Mouse (Mus musculus) erythroid progenitor cell, adult 5-6 weeks (primary cell): ENCODE data around the gene Slc6a20a. TPM values are rescaled to one million over a fixed set of nuclear protein-coding genes. Genes with fewer than 3 reads are reported as not detected.
A peak's percentile ranks its signal among the peaks of the same experiment; 100 is the strongest.
"Not testable (repeated sequence)": the region's sequence is repeated elsewhere in the genome, so short reads cannot be mapped to it uniquely, and the experiment has no call there.

Experiments used
- ATAC-seq: replicated peaks from 2 replicates; pipeline ENCODE4 v1.8.0; 2016; ENCODE audit warnings: moderate number of reproducible peaks, mild to moderate bottlenecking, moderate TSS enrichment, inconsistent platforms; ENCODE audit not compliant: poor library complexity, low FRiP score, severe bottlenecking
- total RNA-seq, 2 experiments: library from RNA; stranded (forward) in 1 of 2; stranded (reverse) in 1 of 2; fragments of 150-400 nt in 1 of 2; fragments of 186-747, 209-891 nt in 1 of 2; gene quantifications; 2 replicates each; pipeline versions ENCODE4 v1.2.3 to v1.2.4; 2015 to 2017; ENCODE audit warnings: low replicate concordance in 2 of 2

Slc6a20a gene
- total RNA-seq (2015; ENCODE audit: low replicate concordance), result 133 and 154 TPM in 2 replicates
- 73.2 and 116 TPM in 2 replicates for total RNA-seq (2017; ENCODE audit: low replicate concordance)

- peak; percentile 93 for ATAC-seq
These were observed at the start of gene Slc6a20a, which contains the start of gene Ccr9 for GRCm38 (mm10) chr9:123678327-123679105. TSS of gene Slc6a20a (minus strand) at chr9:123678885. TSS of gene Ccr9 (plus strand) at chr9:123678439.

- ATAC-seq, result no peak
These were observed 44.2 kb upstream of the Slc6a20a start for GRCm38 (mm10) chr9:123722737-123723493.

DNA sequence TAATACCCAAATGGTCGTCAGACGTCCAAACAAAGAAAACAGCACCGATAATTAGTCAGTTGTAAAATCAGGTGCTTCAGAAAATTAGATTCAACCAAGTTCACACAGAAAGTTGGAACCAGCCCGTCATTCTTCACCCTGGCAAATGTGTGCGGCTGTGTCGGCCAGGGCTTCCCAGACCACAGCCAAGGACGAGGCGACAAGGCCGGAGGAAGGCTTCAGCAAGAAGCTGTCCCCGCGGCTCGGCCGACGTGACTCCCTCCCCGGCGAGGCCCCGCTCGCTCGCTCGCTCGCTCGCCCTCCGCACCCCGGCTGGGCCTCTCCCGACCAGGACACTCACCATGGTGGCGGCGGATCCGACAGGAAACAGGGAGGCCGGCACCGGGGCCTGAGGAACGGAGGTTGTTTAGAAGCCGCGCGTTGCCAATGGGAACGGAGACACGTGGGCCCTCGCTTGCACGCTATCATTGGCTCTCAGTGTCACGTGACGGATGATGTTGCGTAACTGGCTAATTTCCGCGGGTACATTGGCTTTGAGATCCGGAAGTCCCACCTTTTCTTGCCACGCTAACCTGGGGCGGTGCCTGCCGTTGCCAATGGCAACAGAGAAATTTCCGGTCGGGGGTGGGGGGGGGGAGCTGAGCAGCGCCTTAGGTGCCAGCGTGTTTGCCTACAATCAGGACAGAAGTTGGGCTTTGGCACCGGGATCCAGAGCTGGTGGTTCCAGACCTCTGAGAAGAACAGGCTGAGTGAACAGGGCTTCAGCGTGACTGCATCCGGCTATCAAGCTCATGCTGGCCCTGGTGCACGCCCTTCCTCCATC lies 38.7 kb upstream of the Slc6a20a start, which contains the start of gene Lztfl1:
TSS of gene Lztfl1 (minus strand) at position 512 of the 823 bp plus-strand sequence.
- ATAC-seq, result peak; percentile 99

- no peak for ATAC-seq
These were observed 37.6 kb upstream of the Slc6a20a start for GRCm38 (mm10) chr9:123716301-123716700.

DNA sequence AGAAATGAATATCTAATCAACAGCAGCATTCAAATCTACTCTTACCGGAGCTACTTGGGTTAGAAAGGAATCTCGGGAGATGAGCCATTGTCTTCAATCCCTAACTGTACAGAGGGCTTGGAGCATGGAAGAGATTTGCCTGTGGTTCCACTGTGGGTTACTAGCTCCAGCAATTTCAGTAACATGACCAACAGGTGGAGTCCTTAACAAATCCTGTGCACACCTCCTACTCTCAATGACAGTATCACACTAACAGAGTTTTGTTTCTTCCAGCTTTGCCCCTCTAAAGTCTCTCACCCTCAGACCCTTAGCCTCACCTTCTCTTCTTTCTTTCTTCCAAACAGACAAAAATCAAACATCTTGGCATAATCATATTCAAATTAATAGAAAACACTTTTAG lies 34.4 kb upstream of the Slc6a20a start:
- ATAC-seq, result no peak

DNA sequence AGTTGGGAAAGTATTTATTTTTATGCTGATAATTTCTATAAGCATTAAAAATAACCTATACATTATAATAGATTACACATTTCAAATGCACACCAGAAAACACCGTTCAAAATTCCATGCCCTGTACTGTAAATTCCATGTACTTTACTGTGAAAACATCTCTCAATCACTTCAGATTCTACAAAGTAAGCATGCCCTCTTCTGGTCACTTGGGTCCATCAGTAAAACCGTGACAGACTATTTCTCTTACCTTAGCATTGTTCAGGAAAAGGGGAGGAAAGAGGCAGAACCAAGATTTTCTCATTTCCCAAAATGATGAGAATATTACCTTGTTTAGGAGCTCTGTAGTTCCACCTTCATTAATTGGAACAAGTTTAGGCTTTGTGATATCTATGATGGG lies 30.5 kb upstream of the Slc6a20a start:
- peak; percentile 76; the same call in 1 of the 2 replicates for ATAC-seq

- peak; percentile 95 for ATAC-seq
These were observed 23.1 kb upstream of the Slc6a20a start for GRCm38 (mm10) chr9:123701822-123702221.

DNA sequence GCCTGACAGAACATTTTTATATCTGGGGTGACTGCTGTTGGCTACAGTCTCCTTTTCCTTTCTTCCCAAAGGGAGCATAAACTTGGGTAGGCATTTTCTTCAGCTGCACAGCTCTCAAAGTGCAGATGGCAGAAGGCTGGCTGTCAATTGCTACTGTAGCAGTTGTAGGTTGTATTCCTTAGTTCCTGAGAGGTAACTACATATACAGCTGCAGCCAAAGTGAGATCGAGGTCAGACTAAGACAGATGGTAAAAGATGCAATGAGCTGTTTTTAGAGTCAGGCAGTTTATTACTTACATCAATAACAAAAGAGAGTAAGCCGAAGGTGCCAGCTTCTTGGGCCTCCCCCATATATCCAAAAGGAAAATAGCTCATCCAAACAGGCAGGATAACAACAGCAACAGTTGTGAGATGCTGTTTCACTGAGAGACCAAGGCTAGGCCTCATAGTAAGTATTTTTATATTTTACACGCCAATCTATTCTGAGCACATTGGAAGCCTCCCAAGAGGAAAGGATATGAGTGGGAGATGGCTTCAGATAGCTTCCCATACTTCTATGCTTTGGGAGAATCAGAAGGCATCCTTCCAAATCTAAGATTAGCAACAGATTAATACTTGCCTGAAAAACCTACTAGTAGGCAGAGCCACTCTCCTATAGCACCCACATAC lies 17.1 kb upstream of the Slc6a20a start:
- ATAC-seq, result no peak

DNA sequence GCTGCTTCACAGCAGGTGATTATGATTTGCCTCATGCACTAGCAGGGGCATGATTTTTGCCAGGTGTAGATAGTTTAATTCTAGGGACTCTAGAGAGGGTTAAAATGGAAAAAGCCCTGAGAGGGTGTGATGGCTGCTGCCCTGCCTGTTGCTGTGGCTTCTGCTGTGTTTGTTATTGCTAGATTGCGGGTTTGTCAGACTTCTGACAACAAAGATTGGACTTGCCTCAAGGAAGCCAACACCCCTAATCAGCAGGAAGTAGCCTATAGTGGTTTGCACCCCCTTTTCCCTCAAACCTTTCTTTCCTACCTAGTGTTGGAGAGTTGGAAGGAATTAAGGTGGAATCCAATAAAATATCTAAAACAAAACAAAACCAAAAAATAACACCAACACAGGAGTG lies 9.5 kb upstream of the Slc6a20a start:
- no peak for ATAC-seq

- ATAC-seq, result no peak
These were observed 7.5 kb upstream of the Slc6a20a start for GRCm38 (mm10) chr9:123686206-123686605.

DNA sequence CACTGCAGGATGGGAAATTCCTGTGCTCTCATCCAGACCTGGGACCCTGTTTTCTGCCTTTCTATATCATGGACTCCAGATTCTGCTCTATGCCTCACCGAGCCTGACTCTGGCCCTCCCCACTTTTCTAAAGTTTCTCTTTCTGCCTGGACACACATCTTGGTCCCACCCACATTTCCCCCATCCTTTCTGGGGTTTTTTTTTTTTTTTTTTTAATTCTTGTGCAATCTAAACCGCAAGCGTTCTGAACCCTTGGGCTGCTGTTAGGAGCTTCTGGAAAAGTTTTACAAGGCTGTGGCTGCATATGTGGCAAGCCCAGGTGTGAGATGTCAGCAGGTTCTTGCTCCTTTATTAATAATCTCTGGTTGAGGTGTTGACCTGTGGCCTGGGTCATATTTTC lies 5.0 kb upstream of the Slc6a20a start:
- ATAC-seq, result no peak

GRCm38 (mm10) chr9:123679198-123679597 lies 513 bp upstream of the Slc6a20a start:
- ATAC-seq, result peak; percentile 25; the same call in 1 of the 2 replicates

DNA sequence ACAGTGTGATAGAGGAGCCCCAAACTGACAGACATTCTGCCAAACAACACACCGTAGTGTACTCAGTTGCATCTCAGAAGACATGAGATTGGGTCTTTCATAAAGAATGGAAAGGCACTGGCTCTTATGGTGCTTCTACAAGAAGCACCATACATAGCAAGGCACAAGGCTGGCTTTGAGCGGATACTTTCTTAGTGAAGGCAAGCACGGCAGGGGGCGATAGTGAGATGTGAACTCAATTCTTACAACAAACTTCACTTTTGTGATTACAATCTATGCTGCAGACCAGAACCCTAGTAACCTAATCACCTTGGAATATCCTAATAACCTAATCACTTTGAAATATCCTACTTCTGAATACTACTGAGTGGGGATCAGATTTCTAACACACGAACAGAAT lies 13.0 kb downstream of the Slc6a20a start:
- ATAC-seq, result peak; percentile 53; the same call in 1 of the 2 replicates

DNA sequence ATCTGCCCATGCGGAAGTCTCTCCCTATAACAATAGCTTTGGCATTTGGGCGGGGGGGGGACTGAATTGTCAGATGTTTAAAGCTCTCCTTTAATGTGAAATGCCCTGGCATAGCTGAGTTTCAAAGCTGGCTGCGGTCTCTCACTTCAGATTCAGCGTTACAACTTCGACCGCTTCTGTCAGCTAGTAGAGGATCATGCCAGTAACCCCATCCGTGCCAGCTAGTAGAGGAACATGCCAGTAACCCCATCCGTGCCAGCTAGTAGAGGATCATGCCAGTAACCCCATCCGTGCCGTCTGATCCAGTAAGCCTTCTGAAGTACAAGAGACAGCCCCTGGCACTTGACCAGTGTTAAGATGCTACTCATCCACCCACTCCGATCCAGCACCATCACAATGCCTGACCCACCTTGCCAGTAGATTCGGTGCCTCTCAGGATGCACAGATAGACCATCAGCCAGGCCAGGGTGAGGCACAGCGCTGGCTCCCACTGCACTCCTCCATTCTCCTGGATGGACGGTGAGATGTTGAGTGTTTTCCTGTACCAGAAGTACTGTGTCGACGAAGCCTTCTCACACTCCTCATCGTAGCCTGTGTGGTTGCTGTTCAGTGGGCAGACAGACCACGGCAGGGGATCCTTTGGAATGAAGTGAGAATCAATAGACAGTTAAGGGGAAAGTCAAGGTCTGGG lies 18.6 kb downstream of the Slc6a20a start:
- ATAC-seq, result not testable (repeated sequence)

DNA sequence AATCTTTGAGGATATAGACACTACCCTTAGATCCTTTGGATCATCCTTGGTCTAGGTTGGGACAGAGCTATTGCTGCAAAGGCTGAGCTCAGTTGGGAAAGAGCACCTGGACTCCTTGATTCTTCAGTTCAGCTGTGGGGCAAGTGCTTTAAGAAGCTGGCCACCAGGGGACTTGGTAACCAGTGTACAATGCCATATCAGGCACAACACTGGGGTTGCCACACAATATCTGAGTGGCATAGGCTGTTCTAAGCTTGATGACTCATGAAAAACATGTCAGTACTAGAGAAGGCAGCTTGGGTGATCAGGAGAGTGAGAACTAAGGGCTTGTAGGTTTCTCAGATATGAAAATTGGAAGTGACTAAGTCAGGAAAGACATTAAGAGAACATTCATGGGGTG lies 19.7 kb downstream of the Slc6a20a start:
- no peak for ATAC-seq

GRCm38 (mm10) chr9:123657457-123657856 lies 21.2 kb downstream of the Slc6a20a start:
- ATAC-seq, result no peak

DNA sequence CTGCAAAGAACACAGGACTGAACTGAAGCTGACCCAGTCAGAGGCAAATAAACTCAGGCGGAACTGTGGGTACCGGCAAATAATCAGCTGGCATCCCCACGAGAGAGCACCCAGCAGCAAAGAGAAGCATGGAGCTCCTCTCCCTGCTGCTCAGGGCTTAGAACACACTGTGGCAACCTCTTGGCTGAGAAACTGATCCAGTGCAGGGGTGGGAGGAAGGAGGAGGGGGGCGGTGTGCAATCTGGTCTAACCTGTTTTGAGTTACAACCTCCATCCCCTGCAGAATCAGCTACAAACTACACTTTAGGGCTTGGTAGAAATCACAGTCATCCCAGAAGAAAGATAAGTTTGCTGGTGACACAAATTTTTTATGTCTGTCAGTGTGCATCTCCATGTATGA lies 27.3 kb downstream of the Slc6a20a start:
- ATAC-seq, result no peak

GRCm38 (mm10) chr9:123649785-123650511 lies 28.7 kb downstream of the Slc6a20a start:
- no peak for ATAC-seq
